Mouse (Mus musculus): ENCODE results near the gene Ing2.

- TF ChIP-seq CTCF (IDR thresholded peaks at IDR 0.05; ENCODE audit: borderline replicate concordance, insufficient read depth, low read depth, low read length) (no peak), POLR2A (IDR thresholded peaks at IDR 0.05; ENCODE audit: borderline replicate concordance, insufficient read depth, low read length) (no peak)
Observed at GRCm38 (mm10) chr8:47679603-47680002, 4.2 kb upstream of the Ing2 start.
